Mouse (Mus musculus) myocyte (in vitro differentiated cells): ENCODE data around the gene Ccdc171. TPM values are rescaled to one million over a fixed set of nuclear protein-coding genes. Genes with fewer than 3 reads are reported as not detected.
"Not testable (repeated sequence)": the region's sequence is repeated elsewhere in the genome, so short reads cannot be mapped to it uniquely, and the experiment has no call there.

Source experiments
- H3K27me3 ChIP-seq: one replicate; pipeline ENCODE4 v1.6.1; 2011; ENCODE audit not compliant: control insufficient read depth, insufficient read depth, insufficient read length
- H3K36me3 ChIP-seq: one replicate; pipeline ENCODE4 v1.6.1; 2011; ENCODE audit not compliant: control insufficient read depth, insufficient read depth
- H3K4me2 ChIP-seq: one replicate; pipeline ENCODE4 v1.6.1; 2011; ENCODE audit warnings: low read depth, control low read depth
- H3K4me3 ChIP-seq: one replicate; pipeline ENCODE4 v1.5.1; 2011; ENCODE audit warnings: mild to moderate bottlenecking, control low read depth, moderate library complexity
- H3K79me2 ChIP-seq: one replicate; pipeline ENCODE4 v1.6.1; 2011; ENCODE audit not compliant: control insufficient read depth, insufficient read depth
- H3ac ChIP-seq: one replicate; pipeline ENCODE4 v1.6.1; 2011; ENCODE audit not compliant: control insufficient read depth, insufficient read length
- CEBPB ChIP-seq: IDR thresholded peaks from 2 replicates; pipeline ENCODE4 v1.6.1; 2011; ENCODE audit warnings: mild to moderate bottlenecking, moderate library complexity; ENCODE audit not compliant: poor library complexity, insufficient read depth, severe bottlenecking
- E2F4 ChIP-seq: IDR thresholded peaks from one replicate; pipeline ENCODE4 v1.6.1; 2011; ENCODE audit warnings: mild to moderate bottlenecking, control low read depth, moderate library complexity; ENCODE audit not compliant: insufficient read depth
- MAX ChIP-seq: IDR thresholded peaks from one replicate; pipeline ENCODE4 v1.6.1; 2011; ENCODE audit warnings: low read depth, mild to moderate bottlenecking, control low read depth
- MYOD1 ChIP-seq, 3 experiments: IDR thresholded peaks; one replicate each; pipeline ENCODE4 v1.6.1; 2011; ENCODE audit warnings: control low read depth in 2 of 3, low read depth in 2 of 3, mild to moderate bottlenecking in 2 of 3, moderate library complexity in 1 of 3; ENCODE audit not compliant: insufficient read length in 2 of 3, control insufficient read depth in 1 of 3
- MYOG ChIP-seq, 3 experiments: IDR thresholded peaks; one replicate each; pipeline ENCODE4 v1.6.1; 2011; ENCODE audit warnings: control low read depth in 2 of 3, low read depth in 2 of 3, mild to moderate bottlenecking in 2 of 3; ENCODE audit not compliant: insufficient read length in 2 of 3, control insufficient read depth in 1 of 3, insufficient read depth in 1 of 3
- POLR2A ChIP-seq: IDR thresholded peaks from one replicate; pipeline ENCODE4 v1.6.1; 2011; ENCODE audit warnings: low read depth, mild to moderate bottlenecking, control low read depth, moderate library complexity; ENCODE audit not compliant: insufficient read length
- POLR2AphosphoS2 ChIP-seq: IDR thresholded peaks from one replicate; pipeline ENCODE4 v1.6.1; 2011; ENCODE audit warnings: low read depth, control low read depth; ENCODE audit not compliant: insufficient read length
- REST ChIP-seq: IDR thresholded peaks from one replicate; pipeline ENCODE4 v1.6.1; 2011; ENCODE audit warnings: mild to moderate bottlenecking, control low read depth, moderate library complexity; ENCODE audit not compliant: insufficient read depth, insufficient read length
- SRF ChIP-seq: IDR thresholded peaks from one replicate; pipeline ENCODE4 v1.6.1; 2011; ENCODE audit warnings: low read depth; ENCODE audit not compliant: control insufficient read depth, insufficient read length
- TCF12 ChIP-seq: IDR thresholded peaks from one replicate; pipeline ENCODE4 v1.6.1; 2011; ENCODE audit warnings: mild to moderate bottlenecking, control low read depth; ENCODE audit not compliant: poor library complexity, insufficient read depth, severe bottlenecking
- TCF3 ChIP-seq: IDR thresholded peaks from one replicate; pipeline ENCODE4 v1.6.1; 2011; ENCODE audit warnings: low read depth, control low read depth; ENCODE audit not compliant: insufficient read length
- USF1 ChIP-seq: IDR thresholded peaks from one replicate; pipeline ENCODE4 v1.6.1; 2011; ENCODE audit warnings: low read depth, mild to moderate bottlenecking, control low read depth, moderate library complexity
- polyA plus RNA-seq: library from polyadenylated mRNA; unstranded; fragments of >200 nt; fragmentation: generic; extraction: Trizol; gene quantifications from one replicate; pipeline ENCODE4 v1.2.1, GENCODE M21; 2012; ENCODE audit warnings: missing spikeins

Gene Ccdc171
- polyA plus RNA-seq, 1 experiment = 0.26 TPM

GRCm38 (mm10) chr4:83587563-83587962 is 62.2 kb downstream of the Ccdc171 start:
- no peak for TF ChIP-seq E2F4
- no peak for TF ChIP-seq TCF12
- Histone ChIP-seq H3K79me2 (no peaks in the 10 kb centered on the region), H3K27me3 (no peaks in the 10 kb centered on the region), H3K36me3 (no peaks in the 10 kb centered on the region), H3ac (no peak overlapping the region), H3K4me3 (no peak overlapping the region), H3K4me2 (no peak overlapping the region)

GRCm38 (mm10) chr4:83596486-83596885 is 71.1 kb downstream of the Ccdc171 start:
- H3ac ChIP-seq = no peak overlapping the region
- H3K36me3 ChIP-seq = no peaks in the 10 kb centered on the region
- H3K4me3 ChIP-seq = no peak overlapping the region
- H3K4me2 ChIP-seq = no peak overlapping the region
- no peaks in the 10 kb centered on the region for H3K79me2 ChIP-seq
- H3K27me3 ChIP-seq = no peaks in the 10 kb centered on the region
- no peak for TF ChIP-seq MYOG (IDR thresholded peaks at IDR 0.05; ENCODE audit: control insufficient read depth in 1 of 3, insufficient read depth in 1 of 3, insufficient read length in 2 of 3, low read depth in 2 of 3)

DNA sequence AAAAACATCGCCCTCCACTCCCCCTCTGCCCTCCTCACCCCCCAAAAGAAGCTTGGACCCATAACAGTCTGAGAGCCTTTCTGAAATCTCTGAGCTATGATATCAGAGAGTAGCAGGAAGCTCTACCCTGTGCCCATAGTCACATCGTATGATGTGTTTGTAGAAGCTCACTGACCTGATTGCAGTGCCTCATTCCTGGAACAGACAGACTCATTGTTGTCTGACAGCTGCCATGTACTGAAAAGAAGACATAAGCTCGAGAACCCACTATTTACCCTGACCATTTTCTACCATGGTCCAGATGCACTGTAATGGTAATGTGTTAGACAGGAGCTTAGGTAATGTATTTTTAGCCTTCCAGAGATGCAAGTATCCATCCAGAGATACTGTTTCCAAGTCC is 85.8 kb downstream of the Ccdc171 start:
- Histone ChIP-seq H3K4me3 (no peak overlapping the region), H3K27me3 (no peaks in the 10 kb centered on the region), H3K36me3 (no peaks in the 10 kb centered on the region), H3K79me2 (no peaks in the 10 kb centered on the region), H3K4me2 (no peak overlapping the region), H3ac (no peak overlapping the region)
- TF ChIP-seq SRF (no peak), MYOD1 (IDR thresholded peaks at IDR 0.05; ENCODE audit: control insufficient read depth in 1 of 3, insufficient read length in 2 of 3, low read depth in 2 of 3) (no peak), E2F4 (no peak), POLR2AphosphoS2 (no peak), USF1 (no peak), POLR2A (no peak), TCF3 (no peak), MAX (no peak), CEBPB (no peak), TCF12 (no peak), REST (no peak), MYOG (IDR thresholded peaks at IDR 0.05; ENCODE audit: control insufficient read depth in 1 of 3, insufficient read depth in 1 of 3, insufficient read length in 2 of 3, low read depth in 2 of 3) (no peak)

- not testable (repeated sequence) for H3K36me3 ChIP-seq, H3K79me2 ChIP-seq, H3K4me3 ChIP-seq, H3K27me3 ChIP-seq, H3ac ChIP-seq
- H3K4me2 ChIP-seq = peak overlapping the region; percentile 9
- TF ChIP-seq MYOG (IDR thresholded peaks at IDR 0.05; ENCODE audit: control insufficient read depth in 1 of 3, insufficient read depth in 1 of 3, insufficient read length in 2 of 3, low read depth in 2 of 3) = peak in 1 of 3 experiments; percentile 16
These were observed 97.8 kb downstream of the Ccdc171 start for GRCm38 (mm10) chr4:83623021-83623711.

DNA sequence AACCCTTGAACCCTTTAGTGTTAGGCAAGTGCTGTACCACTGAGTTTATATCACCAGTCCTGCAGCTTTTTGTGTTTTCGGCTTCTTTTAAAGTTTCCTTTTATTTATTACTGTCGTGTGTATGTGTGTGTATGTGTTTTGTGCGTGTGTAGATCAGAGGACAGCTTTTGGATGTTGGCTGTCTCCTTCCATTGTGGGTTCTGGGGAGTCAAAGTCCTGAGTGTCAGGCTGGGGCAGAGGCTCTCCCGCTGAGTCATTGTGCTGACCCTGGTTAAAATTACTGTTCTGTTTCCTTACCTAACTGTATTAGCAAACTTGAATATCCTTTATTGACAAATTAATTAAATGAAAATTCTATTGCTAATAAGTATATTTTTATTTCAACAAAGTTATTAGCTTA is 98.4 kb downstream of the Ccdc171 start:
- TF ChIP-seq MAX (no peak), E2F4 (no peak), MYOG (IDR thresholded peaks at IDR 0.05; ENCODE audit: control insufficient read depth in 1 of 3, insufficient read depth in 1 of 3, insufficient read length in 2 of 3, low read depth in 2 of 3) (no peak)
- Histone ChIP-seq H3K4me2 (no peak overlapping the region), H3K79me2 (no peaks in the 10 kb centered on the region)

GRCm38 (mm10) chr4:83651453-83651852 is 126.1 kb downstream of the Ccdc171 start:
- H3K27me3 ChIP-seq = no peaks in the 10 kb centered on the region
- no peaks in the 10 kb centered on the region for H3K79me2 ChIP-seq
- TF ChIP-seq POLR2AphosphoS2 (no peak), MYOD1 (IDR thresholded peaks at IDR 0.05; ENCODE audit: control insufficient read depth in 1 of 3, insufficient read length in 2 of 3, low read depth in 2 of 3) (no peak), USF1 (no peak), MAX (no peak), TCF12 (no peak)
- H3K36me3 ChIP-seq = no peaks in the 10 kb centered on the region
- H3K4me2 ChIP-seq = no peak overlapping the region
- H3K4me3 ChIP-seq = no peak overlapping the region
- no peak overlapping the region for H3ac ChIP-seq

More for the DNA sequence above, 98.4 kb downstream of the Ccdc171 start:
- no peak overlapping the region for H3ac ChIP-seq
- no peaks in the 10 kb centered on the region for H3K36me3 ChIP-seq
- no peak overlapping the region for H3K4me3 ChIP-seq
- no peaks in the 10 kb centered on the region for H3K27me3 ChIP-seq
